Mouse (Mus musculus) adrenal gland, postnatal 14 days (tissue): ENCODE data around the gene Rai14. TPM values are rescaled to one million over a fixed set of nuclear protein-coding genes. Genes with fewer than 3 reads are reported as not detected.

Experiments used
- DNase-seq: peaks from one replicate; pipeline ENCODE4 v3.0.0; 2021; ENCODE audit warnings: mixed read lengths
- total RNA-seq: library from RNA; stranded (reverse); gene quantifications from 2 replicates; pipeline ENCODE4 v1.2.3, GENCODE M21; 2021

Gene Rai14
- total RNA-seq, 1 experiment from 2014 or later: 23.1 TPM

DNA sequence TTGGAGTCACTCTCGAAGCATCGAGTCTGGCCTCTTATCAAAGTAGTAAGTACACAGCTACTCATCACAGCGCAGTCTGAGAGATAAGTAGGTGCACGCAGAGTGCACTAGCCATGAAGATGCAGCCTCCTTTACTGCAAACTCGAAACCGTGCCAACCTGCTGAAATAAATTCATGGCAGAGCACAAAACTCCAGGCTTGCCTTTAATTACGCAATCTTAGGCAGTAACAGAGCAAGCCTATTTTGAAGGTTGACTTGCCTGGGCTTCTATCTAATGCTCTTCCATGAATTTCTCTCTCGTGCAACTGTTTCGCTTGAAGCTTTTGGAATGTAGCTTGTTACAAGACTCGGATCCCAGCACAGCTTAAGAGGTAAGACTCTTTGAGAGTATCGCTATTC, 25.1 kb downstream of the Rai14 start:
- DNase-seq: no peak

GRCm38 (mm10) chr15:10688686-10689085, 25.7 kb downstream of the Rai14 start:
- DNase-seq: no peak

- no peak for DNase-seq
Measured at GRCm38 (mm10) chr15:10687365-10687764, 27.1 kb downstream of the Rai14 start.

GRCm38 (mm10) chr15:10685692-10686430, 28.6 kb downstream of the Rai14 start:
- DNase-seq: peak; percentile 49

DNA sequence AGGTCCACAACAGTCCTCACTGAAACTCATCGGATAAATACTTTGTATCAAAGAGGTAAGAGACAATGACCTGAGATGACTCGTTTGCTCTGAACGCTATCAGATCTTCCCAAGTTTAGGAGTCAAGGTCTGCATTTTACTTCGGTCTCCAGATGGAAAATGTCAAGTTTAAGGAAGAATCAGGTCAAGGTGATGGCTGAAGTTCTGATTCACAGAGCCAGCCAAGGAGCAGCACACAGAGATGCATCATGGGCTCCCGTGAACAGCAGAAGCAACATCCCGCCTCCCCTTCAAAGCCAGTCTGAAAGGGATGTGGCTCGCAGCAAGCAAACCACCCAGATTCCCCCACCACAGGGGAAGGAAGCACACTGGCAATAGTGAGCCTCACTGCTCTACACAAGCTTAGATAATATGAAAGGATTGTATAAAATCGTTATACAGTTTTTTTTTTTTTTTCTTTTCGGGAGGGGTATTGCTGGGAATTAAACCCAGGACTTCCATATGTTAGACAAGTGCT, 30.7 kb downstream of the Rai14 start:
- DNase-seq: peak; percentile 28

GRCm38 (mm10) chr15:10680514-10680913, 33.9 kb downstream of the Rai14 start:
- no peak for DNase-seq

DNA sequence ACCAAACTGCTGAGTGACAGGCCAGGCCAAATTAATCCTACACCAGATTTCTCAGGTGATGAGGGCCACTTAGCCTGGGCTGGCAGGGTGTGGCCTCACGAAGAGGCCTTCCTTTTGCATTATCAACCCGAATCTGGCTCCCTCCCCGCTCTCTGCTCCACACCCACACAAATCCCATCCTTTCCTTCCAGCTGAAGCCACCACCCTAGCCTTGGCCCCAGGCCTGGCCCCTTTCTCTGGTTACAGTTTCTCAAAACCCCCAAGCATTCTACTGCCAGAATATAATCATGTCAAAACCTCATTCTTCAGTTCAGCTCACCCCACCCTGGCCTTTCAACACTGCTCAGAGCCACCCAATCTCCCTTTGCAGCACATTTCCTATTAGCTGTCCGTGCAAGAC, 34.9 kb downstream of the Rai14 start:
- DNase-seq: no peak

DNA sequence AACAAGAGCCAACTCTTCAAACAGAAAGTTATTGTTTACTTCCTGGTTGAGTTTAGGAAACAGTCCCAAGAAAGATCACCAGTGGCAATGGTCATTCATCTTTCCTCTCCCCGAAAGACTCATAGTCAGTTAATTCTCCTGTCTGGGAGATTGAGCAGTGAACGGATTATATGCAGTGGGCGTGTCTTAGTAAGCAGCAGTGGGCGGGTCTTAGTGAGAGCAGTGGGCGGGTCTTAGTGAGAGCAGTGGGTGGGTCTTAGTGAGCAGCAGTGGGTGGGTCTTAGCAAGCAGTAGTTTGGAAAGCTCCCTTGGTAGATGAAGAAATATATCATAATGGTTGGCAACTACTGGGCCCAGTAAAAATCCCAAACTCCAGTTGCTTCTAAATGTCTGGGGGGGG, 38.6 kb downstream of the Rai14 start:
- peak; percentile 22 for DNase-seq

DNA sequence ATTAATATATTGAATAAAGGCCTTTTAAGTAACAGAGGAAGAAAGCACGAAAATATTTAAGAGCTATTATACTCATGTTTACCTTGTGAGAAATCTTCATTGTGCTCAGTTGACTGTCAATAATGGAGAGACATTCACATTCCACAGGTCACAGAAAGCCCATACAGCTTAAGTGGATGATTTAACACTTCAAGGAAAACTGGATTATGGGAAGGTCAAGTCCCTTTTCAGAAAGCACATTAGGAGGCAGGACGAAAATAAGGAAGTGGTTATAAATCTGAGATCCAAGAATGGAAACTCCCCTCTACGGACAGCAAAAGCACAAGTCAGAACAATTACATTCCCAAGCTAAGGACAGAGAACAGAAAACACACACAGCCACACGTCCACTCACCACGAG, 41.5 kb downstream of the Rai14 start:
- DNase-seq: no peak

GRCm38 (mm10) chr15:10671868-10672267, 42.6 kb downstream of the Rai14 start:
- DNase-seq: peak; percentile 70

DNA sequence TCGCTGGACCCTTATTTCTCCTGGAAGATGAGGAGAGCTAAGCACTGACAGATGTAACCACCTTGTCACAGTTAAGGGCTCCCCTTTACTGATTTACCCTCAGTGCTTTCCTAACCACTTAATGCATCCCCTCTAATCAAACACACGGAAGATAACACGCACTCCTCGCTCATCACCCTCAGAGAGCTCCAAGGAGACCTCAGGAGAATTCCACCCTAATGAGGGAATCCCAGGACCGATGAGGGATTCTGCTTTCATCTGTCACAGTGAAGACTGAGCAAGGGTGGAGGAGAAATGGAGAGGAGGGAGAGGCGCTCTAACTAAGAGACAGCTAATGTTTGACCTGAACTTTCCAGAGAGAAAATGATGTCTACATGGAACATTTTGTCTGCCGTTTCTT, 44.3 kb downstream of the Rai14 start:
- DNase-seq: no peak

- DNase-seq: no peak
Measured at GRCm38 (mm10) chr15:10668120-10668900, 46.1 kb downstream of the Rai14 start.

GRCm38 (mm10) chr15:10665816-10666215, 48.6 kb downstream of the Rai14 start:
- no peak for DNase-seq

GRCm38 (mm10) chr15:10664529-10664898, 49.9 kb downstream of the Rai14 start:
- no peak for DNase-seq

GRCm38 (mm10) chr15:10663793-10664528, 50.5 kb downstream of the Rai14 start:
- no peak for DNase-seq

DNA sequence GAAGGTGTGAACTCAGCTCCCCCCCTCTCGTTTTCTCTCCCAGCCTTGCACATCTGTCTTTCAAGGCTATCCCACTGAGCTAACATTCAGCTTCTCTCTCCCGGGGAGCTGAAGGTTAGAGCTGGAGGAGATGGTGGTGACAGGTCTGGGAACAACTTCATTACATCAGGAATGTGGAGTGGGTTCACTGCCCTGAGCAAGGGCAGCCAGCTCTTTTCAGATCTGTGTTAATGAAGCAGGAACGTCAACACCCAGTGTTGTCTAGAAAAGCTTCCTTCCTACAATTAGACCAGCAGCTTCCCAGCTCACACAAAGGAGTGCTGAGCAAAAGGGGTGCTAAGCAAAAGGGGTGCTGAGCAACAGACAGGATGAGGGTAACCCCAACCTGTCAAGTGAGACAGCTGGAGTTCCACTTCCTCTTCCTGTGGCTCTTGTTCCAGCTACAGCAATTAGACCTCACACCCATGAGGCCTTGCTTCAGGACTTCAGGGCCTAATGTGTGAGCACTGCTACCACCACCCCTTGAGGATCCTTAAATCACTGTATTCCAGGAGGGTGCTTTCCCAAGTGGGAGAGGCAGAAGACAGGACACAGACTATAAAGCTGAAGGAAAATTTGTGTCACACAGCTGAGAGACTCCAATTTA, 52.3 kb downstream of the Rai14 start:
- DNase-seq: no peak

- DNase-seq: no peak
Measured at GRCm38 (mm10) chr15:10658803-10659202, 55.6 kb downstream of the Rai14 start.

- DNase-seq: no peak
Measured at GRCm38 (mm10) chr15:10656146-10656545, 58.3 kb downstream of the Rai14 start.

- no peak for DNase-seq
Measured at GRCm38 (mm10) chr15:10655151-10655905, 59.1 kb downstream of the Rai14 start.

- no peak for DNase-seq
Measured at GRCm38 (mm10) chr15:10654696-10655095, 59.7 kb downstream of the Rai14 start.

DNA sequence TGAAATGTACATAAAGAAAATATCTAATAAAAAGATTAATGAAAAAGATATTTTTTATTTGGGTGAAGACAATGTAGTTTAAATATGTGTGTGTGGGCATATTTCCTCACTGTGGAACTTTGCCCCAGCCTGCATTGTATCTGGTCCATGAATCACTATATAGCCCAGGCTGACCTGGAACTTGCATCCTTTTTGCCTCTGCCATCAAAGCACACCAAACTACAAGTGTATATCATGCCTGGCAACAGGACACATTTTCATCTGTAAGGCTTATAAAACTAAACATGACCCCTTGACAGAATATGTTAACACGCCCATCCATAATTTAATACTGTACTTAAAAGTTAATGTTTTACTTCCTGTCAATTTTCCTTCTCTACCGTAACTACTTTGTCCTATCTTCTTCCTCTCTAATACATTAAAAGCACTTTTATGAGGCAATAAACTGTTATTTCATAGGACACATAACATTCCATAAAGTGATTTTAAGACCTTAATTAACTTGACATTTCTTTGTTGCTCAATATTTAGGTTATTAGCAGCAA, 61.4 kb downstream of the Rai14 start:
- no peak for DNase-seq
